Mouse (Mus musculus) hindbrain, postnatal 0 days (tissue): ENCODE data around the gene Man1a. TPM values are rescaled to one million over a fixed set of nuclear protein-coding genes. Genes with fewer than 3 reads are reported as not detected.
A peak's percentile ranks its signal among the peaks of the same experiment; 100 is the strongest.

ENCODE experiments used
- ATAC-seq: fragments of 200-750 bp; cut with Nextera tagmentation; 2 replicates; pipeline ENCODE4 v1.8.0; 2017; ENCODE audit warnings: mild to moderate bottlenecking, moderate TSS enrichment, moderate library complexity
- DNase-seq: peaks from one replicate; pipeline ENCODE4 v3.0.0-alpha.2; 2015; ENCODE audit warnings: low spot score
- H3K27ac ChIP-seq: fragments of 300-500 bp; sonication (generic); 2 replicates; pipeline ENCODE4 v1.5.1; 2014; ENCODE audit warnings: mild to moderate bottlenecking
- H3K27me3 ChIP-seq: fragments of 300-500 bp; sonication (generic); 2 replicates; pipeline ENCODE4 v1.6.1; 2014; ENCODE audit warnings: low read length, mixed read lengths; ENCODE audit not compliant: insufficient read depth
- H3K36me3 ChIP-seq: fragments of 300-500 bp; sonication (generic); 2 replicates; pipeline ENCODE4 v1.6.1; 2014; ENCODE audit warnings: low read length, mixed read lengths; ENCODE audit not compliant: insufficient read depth
- H3K4me1 ChIP-seq: fragments of 300-500 bp; sonication (generic); 2 replicates; pipeline ENCODE4 v1.6.1; 2014; ENCODE audit warnings: antibody characterized with exemption, low read length, mixed read lengths; ENCODE audit not compliant: insufficient read depth
- H3K4me2 ChIP-seq: fragments of 300-500 bp; sonication (generic); 2 replicates; pipeline ENCODE4 v1.6.1; 2014; ENCODE audit warnings: low read depth, mild to moderate bottlenecking, low read length, moderate library complexity, mixed read lengths
- H3K4me3 ChIP-seq: fragments of 300-500 bp; sonication (generic); 2 replicates; pipeline ENCODE4 v1.5.1; 2014; ENCODE audit warnings: low read length
- H3K9ac ChIP-seq: fragments of 300-500 bp; sonication (generic); replicated peaks from 2 replicates; pipeline ENCODE4 v1.6.1; 2014; ENCODE audit warnings: mild to moderate bottlenecking, low read length, moderate library complexity, mixed read lengths
- H3K9me3 ChIP-seq: fragments of 300-500 bp; sonication (generic); 2 replicates; pipeline ENCODE4 v1.6.1; 2016; ENCODE audit warnings: low read length, mixed read lengths
- CTCF ChIP-seq: IDR thresholded peaks from 2 replicates; pipeline ENCODE4 v1.5.1; 2016; ENCODE audit warnings: antibody characterized with exemption, control low read depth, low read depth
- WGBS: fragments of 180-500 bp; shearing (Covaris S2); extraction: QIAGEN DNeasy Blood & Tissue Kit; methylation state at CpG from one replicate; pipeline ENCODE4 v1.1.7; 2014; 5-methylcytosine and 5-hydroxymethylcytosine counted together
- polyA plus RNA-seq: library from polyadenylated mRNA; unstranded; fragments of >200 nt; fragmentation: Nextera tagmentation; extraction: Ambion mirVana; gene quantifications from 2 replicates; pipeline ENCODE4 v1.2.1, GENCODE M21; 2015
- total RNA-seq: library from RNA; depleted of rRNA; stranded (reverse); fragments of >200 nt; gene quantifications from 2 replicates; pipeline ENCODE4 v1.2.3, GENCODE M21; 2014; rRNA removed

The Man1a gene
- total RNA-seq (15.1 and 16.1 TPM in 2 replicates), polyA plus RNA-seq (4.2 and 4.3 TPM in 2 replicates)

DNA sequence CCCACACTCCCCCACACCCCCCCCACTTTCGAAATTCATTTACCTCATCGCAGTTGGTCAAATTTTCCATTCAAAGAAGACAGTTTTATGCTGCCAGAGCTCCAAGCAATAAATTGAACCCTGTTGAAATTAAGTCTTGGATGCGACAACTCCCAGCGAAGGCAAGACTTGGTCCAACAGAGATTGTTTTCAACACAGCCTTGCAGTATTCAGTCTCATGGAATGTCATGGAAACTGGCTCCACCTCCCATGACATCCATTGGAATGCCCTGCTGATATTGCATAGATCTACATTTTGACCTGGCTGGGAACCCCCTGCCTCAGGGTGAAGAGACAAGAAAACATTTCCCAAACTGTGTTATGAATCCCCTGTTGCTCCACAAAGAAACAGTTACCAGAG lies at the start of gene Man1a:
Gene Man1a (minus strand): TSS at position 190 of the 400 bp plus-strand sequence.
- Histone ChIP-seq H3K4me1 (no peaks in the 10 kb centered on the region), H3K4me3 (peak within 1 kb of the TSS; percentile 80), H3K36me3 (no peaks in the 10 kb centered on the region), H3K27me3 (no peaks in the 10 kb centered on the region), H3K9ac (peak within 1 kb of the TSS; percentile 62), H3K9me3 (no peaks in the 10 kb centered on the region), H3K27ac (0 out of 2 replicates have a peak within 1 kb of the TSS, but pooled peaks have one; percentile 32), H3K4me2 (peak within 1 kb of the TSS; percentile 99)
- DNase-seq (peak; percentile 28), ATAC-seq (no peak)
- TF ChIP-seq CTCF: no peak
- WGBS: 7% methylated on average over 4 of the region's 4 CpGs

DNA sequence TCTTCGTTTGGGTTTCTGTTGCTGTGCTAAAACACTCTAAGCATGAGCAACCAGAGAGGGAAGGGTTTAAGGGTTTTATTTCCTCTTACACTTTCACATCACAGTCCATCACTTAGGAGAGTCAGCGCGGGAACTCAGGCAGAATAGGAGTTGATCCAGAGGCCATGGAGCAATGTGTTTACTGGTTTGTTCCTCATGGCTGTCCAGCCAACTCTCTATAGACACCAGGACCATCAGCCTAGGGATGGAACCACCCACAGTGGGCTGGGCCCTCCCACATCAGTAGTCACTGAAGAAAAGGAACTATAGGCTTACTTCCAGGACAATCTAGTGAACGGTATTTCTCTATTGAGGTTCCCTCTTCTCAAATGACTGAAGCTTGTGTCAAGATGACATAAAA lies 45.4 kb upstream of the Man1a start:
- 95% methylated on average over 4 of the region's 4 CpGs for WGBS
- Histone ChIP-seq H3K9me3 (no peaks in the 10 kb centered on the region), H3K9ac (no peak overlapping the region), H3K4me1 (no peaks in the 10 kb centered on the region), H3K27me3 (no peaks in the 10 kb centered on the region), H3K27ac (no peak overlapping the region), H3K4me3 (no peak overlapping the region), H3K4me2 (no peak overlapping the region), H3K36me3 (no peaks in the 10 kb centered on the region)
- no peak for ATAC-seq
- TF ChIP-seq CTCF: no peak
- no peak for DNase-seq

DNA sequence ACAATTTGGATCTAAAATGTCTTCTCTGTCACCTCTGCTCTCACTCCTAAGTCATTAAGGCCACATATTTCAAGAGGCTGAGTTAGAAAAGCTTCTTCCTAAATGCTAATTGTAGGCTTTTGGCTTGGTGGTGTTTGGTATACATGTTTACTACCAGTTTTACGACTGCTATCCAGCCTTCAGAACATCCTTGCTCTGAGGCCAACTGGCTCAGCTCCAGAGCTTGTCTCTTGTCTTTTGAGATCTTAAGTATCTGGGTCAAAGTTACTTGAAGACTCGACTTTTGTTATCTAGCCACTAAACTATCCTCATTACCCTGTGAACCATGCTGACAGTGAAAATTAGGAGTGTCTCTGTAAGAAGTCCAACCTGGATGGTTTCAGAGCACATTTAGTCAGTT lies 44.0 kb upstream of the Man1a start:
- no peak overlapping the region for H3K9ac ChIP-seq
- ATAC-seq (no peak), DNase-seq (peak; percentile 4)
- no peaks in the 10 kb centered on the region for H3K36me3 ChIP-seq
- 48% methylated on average over 2 of the region's 2 CpGs for WGBS
- no peak overlapping the region for H3K4me3 ChIP-seq
- no peaks in the 10 kb centered on the region for H3K27me3 ChIP-seq
- TF ChIP-seq CTCF: no peak
- no peak overlapping the region for H3K27ac ChIP-seq
- no peaks in the 10 kb centered on the region for H3K9me3 ChIP-seq
- no peak overlapping the region for H3K4me2 ChIP-seq
- H3K4me1 ChIP-seq: no peaks in the 10 kb centered on the region

- no peaks in the 10 kb centered on the region for H3K4me1 ChIP-seq
- DNase-seq: no peak
- TF ChIP-seq CTCF: no peak
- H3K27me3 ChIP-seq: no peaks in the 10 kb centered on the region
- no peak overlapping the region for H3K4me2 ChIP-seq
- H3K9me3 ChIP-seq: no peaks in the 10 kb centered on the region
- no peak overlapping the region for H3K9ac ChIP-seq
- no peak overlapping the region for H3K4me3 ChIP-seq
- no peak for ATAC-seq
- no peak overlapping the region for H3K27ac ChIP-seq
- 84% methylated on average over 2 of the region's 2 CpGs for WGBS
- no peaks in the 10 kb centered on the region for H3K36me3 ChIP-seq
Measured at GRCm38 (mm10) chr10:54119303-54119702, 42.9 kb upstream of the Man1a start.

GRCm38 (mm10) chr10:54118223-54118912 lies 42.0 kb upstream of the Man1a start:
- Histone ChIP-seq H3K4me2 (no peak overlapping the region), H3K9me3 (no peaks in the 10 kb centered on the region), H3K27ac (no peak overlapping the region), H3K4me1 (no peaks in the 10 kb centered on the region), H3K27me3 (no peaks in the 10 kb centered on the region), H3K9ac (no peak overlapping the region), H3K4me3 (no peak overlapping the region), H3K36me3 (no peaks in the 10 kb centered on the region)
- no peak for DNase-seq
- TF ChIP-seq CTCF: no peak
- no peak for ATAC-seq
- 77% methylated on average over 4 of the region's 4 CpGs for WGBS

DNA sequence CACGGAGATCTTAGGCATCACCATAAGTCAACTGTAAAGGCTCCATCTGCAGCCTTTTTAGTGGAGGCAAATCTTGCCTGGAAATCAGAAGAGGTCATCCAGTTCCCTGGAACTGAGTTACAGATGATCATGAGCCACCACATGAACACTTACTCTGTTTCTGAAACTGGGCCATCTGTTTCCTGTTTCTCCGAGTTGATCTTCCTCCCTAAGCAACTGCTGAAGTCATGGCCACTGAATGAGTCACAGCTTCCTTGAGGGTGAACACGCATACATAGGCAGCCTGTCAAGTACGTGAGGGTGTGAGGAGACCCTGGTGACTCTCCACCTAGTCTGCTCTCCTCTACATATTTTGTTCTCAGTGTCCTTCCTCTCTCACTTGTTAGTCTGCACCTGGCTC lies 41.4 kb upstream of the Man1a start:
- peak; percentile 4 for DNase-seq
- no peak overlapping the region for H3K4me2 ChIP-seq
- no peak overlapping the region for H3K9ac ChIP-seq
- H3K9me3 ChIP-seq: no peaks in the 10 kb centered on the region
- no peak for TF ChIP-seq CTCF
- no peaks in the 10 kb centered on the region for H3K36me3 ChIP-seq
- H3K4me1 ChIP-seq: no peaks in the 10 kb centered on the region
- H3K27ac ChIP-seq: no peak overlapping the region
- 75% methylated on average over 4 of the region's 4 CpGs for WGBS
- H3K27me3 ChIP-seq: no peaks in the 10 kb centered on the region
- no peak for ATAC-seq
- no peak overlapping the region for H3K4me3 ChIP-seq

- no peak overlapping the region for H3K4me3 ChIP-seq
- no peak for TF ChIP-seq CTCF
- no peak for ATAC-seq
- no peak for DNase-seq
- no peaks in the 10 kb centered on the region for H3K9me3 ChIP-seq
- H3K27ac ChIP-seq: no peak overlapping the region
- no peaks in the 10 kb centered on the region for H3K36me3 ChIP-seq
- 89% methylated on average over 4 of the region's 4 CpGs for WGBS
- no peak overlapping the region for H3K4me2 ChIP-seq
- H3K4me1 ChIP-seq: no peaks in the 10 kb centered on the region
- no peaks in the 10 kb centered on the region for H3K27me3 ChIP-seq
- H3K9ac ChIP-seq: no peak overlapping the region
Measured at GRCm38 (mm10) chr10:54103671-54104070, 27.3 kb upstream of the Man1a start.
